Mouse (Mus musculus) limb, embryonic 12.5 days (tissue): Measurements from ENCODE around the gene B3gnt9. TPM values are rescaled to one million over a fixed set of nuclear protein-coding genes. Genes with fewer than 3 reads are reported as not detected.

ENCODE experiments used
- ATAC-seq: fragments of 200-750 bp; cut with Nextera tagmentation; 2 replicates; pipeline ENCODE4 v1.8.0; 2017; ENCODE audit warnings: low read depth, moderate TSS enrichment; ENCODE audit not compliant: insufficient number of reproducible peaks, insufficient read depth, low FRiP score, low TSS enrichment
- H3K27ac ChIP-seq: fragments of 300-500 bp; sonication (generic); 2 replicates; pipeline ENCODE4 v1.5.1; 2016; ENCODE audit warnings: mild to moderate bottlenecking, moderate library complexity
- H3K27me3 ChIP-seq: fragments of 300-500 bp; sonication (generic); 2 replicates; pipeline ENCODE4 v1.6.1; 2016; ENCODE audit warnings: mild to moderate bottlenecking, moderate library complexity
- H3K36me3 ChIP-seq: fragments of 300-500 bp; sonication (generic); 2 replicates; pipeline ENCODE4 v1.6.1; 2016; ENCODE audit warnings: mild to moderate bottlenecking, moderate library complexity
- H3K4me1 ChIP-seq: fragments of 300-500 bp; sonication (generic); replicated peaks from 2 replicates; pipeline ENCODE4 v1.6.1; 2016
- H3K4me2 ChIP-seq: fragments of 300-500 bp; sonication (generic); 2 replicates; pipeline ENCODE4 v1.6.1; 2016; ENCODE audit warnings: mild to moderate bottlenecking, moderate library complexity
- H3K4me3 ChIP-seq: fragments of 300-500 bp; sonication (generic); replicated peaks from 2 replicates; pipeline ENCODE4 v1.5.1; 2016; ENCODE audit warnings: mild to moderate bottlenecking
- H3K9ac ChIP-seq: fragments of 300-500 bp; sonication (generic); replicated peaks from 2 replicates; pipeline ENCODE4 v1.6.1; 2016; ENCODE audit warnings: mild to moderate bottlenecking, moderate library complexity
- H3K9me3 ChIP-seq: fragments of 300-500 bp; sonication (generic); 2 replicates; pipeline ENCODE4 v1.6.1; 2016; ENCODE audit warnings: mild to moderate bottlenecking, moderate library complexity
- WGBS: fragments of 180-500 bp; shearing (Covaris S2); methylation state at CpG from one replicate; pipeline ENCODE4 v1.1.7; 2016; 5-methylcytosine and 5-hydroxymethylcytosine counted together
- polyA plus RNA-seq: library from polyadenylated mRNA; unstranded; fragments of >200 nt; fragmentation: Nextera tagmentation; extraction: Ambion mirVana; gene quantifications from 2 replicates; pipeline ENCODE4 v1.2.1, GENCODE M21; 2016

The B3gnt9 gene
- polyA plus RNA-seq: 5.9 and 6.8 TPM in 2 replicates

DNA sequence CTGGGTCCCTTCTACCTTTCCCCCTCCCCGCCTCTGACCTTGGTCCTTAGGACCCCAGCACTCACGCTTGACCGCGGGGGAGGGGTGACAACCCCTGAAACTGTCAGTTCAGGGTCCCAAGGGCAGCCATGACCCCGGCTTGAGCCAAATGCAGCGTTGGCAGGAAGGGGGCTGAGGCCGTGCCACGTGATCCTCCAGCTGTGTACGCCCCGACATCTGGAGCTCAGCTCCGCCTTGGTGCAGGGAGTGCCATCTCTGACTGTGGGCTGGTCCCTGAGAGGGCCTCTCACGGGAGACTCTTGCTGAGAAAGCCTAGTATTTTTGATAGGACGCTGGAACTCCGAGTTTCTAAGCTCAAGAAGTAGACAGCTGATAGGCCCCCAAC lies at the start of gene B3gnt9:
Gene B3gnt9 (minus strand): TSS at position 188 of the 385 bp plus-strand sequence.
- Histone ChIP-seq H3K9ac (peak within 1 kb of the TSS; percentile 70), H3K9me3 (no peaks in the 10 kb centered on the region), H3K27ac (peak within 1 kb of the TSS; percentile 45; the same call in 1 of the 2 replicates), H3K4me3 (peak within 1 kb of the TSS; percentile 64), H3K36me3 (peaks cover 33% of the 10 kb centered on the region), H3K27me3 (peaks cover 51% of the 10 kb centered on the region), H3K4me2 (peak within 1 kb of the TSS; percentile 93), H3K4me1 (peaks cover 32% of the 10 kb centered on the region)
- ATAC-seq: peak; percentile 16
- 1% methylated on average over 14 of the region's 14 CpGs for WGBS

- Histone ChIP-seq H3K4me2 (no peak overlapping the region), H3K4me3 (no peak overlapping the region), H3K36me3 (peaks cover 83% of the 10 kb centered on the region), H3K27ac (no peak overlapping the region), H3K9me3 (no peaks in the 10 kb centered on the region), H3K27me3 (no peaks in the 10 kb centered on the region), H3K9ac (no peak overlapping the region), H3K4me1 (peaks cover 25% of the 10 kb centered on the region)
- no peak for ATAC-seq
- 87% methylated on average over 9 of the region's 9 CpGs for WGBS
These were observed 48.9 kb upstream of the B3gnt9 start for GRCm38 (mm10) chr8:105303874-105304273.

GRCm38 (mm10) chr8:105303396-105303795 lies 48.4 kb upstream of the B3gnt9 start:
- ATAC-seq: no peak
- Histone ChIP-seq H3K27ac (no peak overlapping the region), H3K36me3 (peaks cover 83% of the 10 kb centered on the region), H3K4me3 (no peak overlapping the region), H3K27me3 (no peaks in the 10 kb centered on the region), H3K9ac (no peak overlapping the region), H3K4me2 (no peak overlapping the region), H3K9me3 (no peaks in the 10 kb centered on the region), H3K4me1 (peaks cover 29% of the 10 kb centered on the region)
- 88% methylated on average over 8 of the region's 8 CpGs for WGBS

DNA sequence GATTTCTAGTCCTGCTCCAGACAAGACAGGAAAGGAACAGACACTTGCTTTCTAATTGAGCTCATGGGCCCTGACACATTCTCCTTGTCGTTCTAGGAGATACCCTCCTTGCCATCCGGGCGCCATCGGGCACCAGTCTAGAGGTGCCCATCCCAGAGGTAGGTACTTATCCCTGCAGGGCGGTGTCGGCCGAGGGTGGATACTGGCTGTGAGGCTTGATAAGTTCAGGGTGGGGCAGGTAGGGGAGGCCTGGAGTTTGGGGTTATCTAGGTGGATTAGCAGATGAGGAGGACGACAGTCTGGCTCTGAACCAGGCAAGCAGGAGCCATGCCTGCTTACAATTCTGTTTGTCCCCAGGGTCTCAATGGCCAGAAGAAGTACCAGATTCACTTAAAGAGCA lies 45.0 kb upstream of the B3gnt9 start:
- 90% methylated on average over 8 of the region's 8 CpGs for WGBS
- peaks cover 65% of the 10 kb centered on the region for H3K36me3 ChIP-seq

GRCm38 (mm10) chr8:105298351-105299252 lies 43.6 kb upstream of the B3gnt9 start:
- H3K9ac ChIP-seq: peak overlapping the region; percentile 86
- no peak for ATAC-seq
- peaks cover 18% of the 10 kb centered on the region for H3K4me1 ChIP-seq

More for the DNA sequence above, 45.0 kb upstream of the B3gnt9 start:
- Histone ChIP-seq H3K27me3 (peaks cover 5% of the 10 kb centered on the region; the same call in 1 of the 2 replicates), H3K27ac (no peak overlapping the region), H3K4me3 (no peak overlapping the region), H3K9me3 (no peaks in the 10 kb centered on the region), H3K4me1 (peaks cover 24% of the 10 kb centered on the region), H3K4me2 (no peak overlapping the region), H3K9ac (no peak overlapping the region)
- no peak for ATAC-seq

GRCm38 (mm10) chr8:105297511-105298192 lies 42.7 kb upstream of the B3gnt9 start, which contains the start of gene E2f4:
TSS of gene E2f4 (plus strand) at chr8:105297663.
- peak within 1 kb of the TSS; percentile 97 for H3K4me2 ChIP-seq
- WGBS: under 1% methylated on average over 58 of the region's 58 CpGs

More at GRCm38 (mm10) chr8:105298351-105299252, 43.6 kb upstream of the B3gnt9 start:
- Histone ChIP-seq H3K9me3 (no peaks in the 10 kb centered on the region), H3K27me3 (peaks cover 7% of the 10 kb centered on the region; the same call in 1 of the 2 replicates), H3K4me2 (peak overlapping the region; percentile 97), H3K4me3 (peak overlapping the region; percentile 98), H3K36me3 (peaks cover 51% of the 10 kb centered on the region), H3K27ac (no peak overlapping the region)
- WGBS: 57% methylated on average over 18 of the region's 18 CpGs

GRCm38 (mm10) chr8:105295895-105296573 lies 41.1 kb upstream of the B3gnt9 start, which contains the start of gene Exoc3l:
TSS of gene Exoc3l (minus strand) at chr8:105296101.
- peaks cover 26% of the 10 kb centered on the region for H3K36me3 ChIP-seq
- WGBS: 55% methylated on average over 11 of the region's 11 CpGs
- H3K9me3 ChIP-seq: no peaks in the 10 kb centered on the region
- H3K4me1 ChIP-seq: peaks cover 18% of the 10 kb centered on the region
- peak within 1 kb of the TSS; percentile 97 for H3K4me2 ChIP-seq
- ATAC-seq: no peak
- H3K9ac ChIP-seq: 0 out of 2 replicates have a peak within 1 kb of the TSS, but pooled peaks have one; percentile 27
- H3K4me3 ChIP-seq: 0 out of 2 replicates have a peak within 1 kb of the TSS, but pooled peaks have one; percentile 7
- no peak within 1 kb of the TSS for H3K27ac ChIP-seq
- H3K27me3 ChIP-seq: peaks cover 14% of the 10 kb centered on the region

More at GRCm38 (mm10) chr8:105297511-105298192, 42.7 kb upstream of the B3gnt9 start, which contains the start of gene E2f4:
- peaks cover 42% of the 10 kb centered on the region for H3K36me3 ChIP-seq
- peak within 1 kb of the TSS; percentile 62 for H3K27ac ChIP-seq
- peaks cover 14% of the 10 kb centered on the region for H3K27me3 ChIP-seq
- H3K9ac ChIP-seq: peak within 1 kb of the TSS; percentile 86
- ATAC-seq: peak; percentile 83
- H3K4me1 ChIP-seq: peaks cover 18% of the 10 kb centered on the region
- H3K4me3 ChIP-seq: peak within 1 kb of the TSS; percentile 98
- no peaks in the 10 kb centered on the region for H3K9me3 ChIP-seq

DNA sequence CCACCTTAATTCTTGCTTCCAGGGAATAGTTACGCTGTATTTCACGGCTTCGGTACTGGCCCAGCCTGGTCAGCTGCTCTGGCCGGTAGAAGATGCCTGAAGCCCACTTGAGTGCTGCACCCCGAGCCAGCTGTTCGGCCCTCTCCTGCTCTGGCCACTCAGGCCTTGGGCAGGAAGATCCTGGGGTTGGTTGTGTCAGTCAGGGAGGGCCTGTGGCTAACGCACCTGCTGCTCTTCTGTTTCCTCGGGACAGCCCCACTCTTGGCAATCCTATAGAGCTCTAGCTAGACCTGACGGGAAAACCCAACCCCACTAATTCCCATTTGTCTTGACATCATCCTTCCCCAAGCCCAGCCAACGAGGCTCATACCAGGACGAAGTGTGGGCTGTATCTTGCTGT lies 40.3 kb upstream of the B3gnt9 start:
- Histone ChIP-seq H3K27ac (no peak overlapping the region), H3K9ac (no peak overlapping the region), H3K4me2 (no peak overlapping the region), H3K27me3 (peaks cover 20% of the 10 kb centered on the region), H3K4me3 (0 out of 2 replicates have a peak overlapping the region, but pooled peaks have one; percentile 4), H3K9me3 (no peaks in the 10 kb centered on the region), H3K36me3 (peaks cover 18% of the 10 kb centered on the region), H3K4me1 (peaks cover 23% of the 10 kb centered on the region)
- no peak for ATAC-seq
- 73% methylated on average over 11 of the region's 11 CpGs for WGBS

GRCm38 (mm10) chr8:105294776-105295175 lies 39.8 kb upstream of the B3gnt9 start:
- Histone ChIP-seq H3K36me3 (peaks cover 13% of the 10 kb centered on the region), H3K4me3 (0 out of 2 replicates have a peak overlapping the region, but pooled peaks have one; percentile 4), H3K9ac (0 out of 2 replicates have a peak overlapping the region, but pooled peaks have one; percentile 18), H3K9me3 (no peaks in the 10 kb centered on the region), H3K27me3 (peaks cover 25% of the 10 kb centered on the region), H3K4me1 (peaks cover 28% of the 10 kb centered on the region), H3K27ac (no peak overlapping the region), H3K4me2 (no peak overlapping the region)
- 74% methylated on average over 9 of the region's 9 CpGs for WGBS
- ATAC-seq: no peak

GRCm38 (mm10) chr8:105293405-105293804 lies 38.5 kb upstream of the B3gnt9 start:
- no peak overlapping the region for H3K9ac ChIP-seq
- no peak overlapping the region for H3K4me2 ChIP-seq
- no peak for ATAC-seq
- H3K9me3 ChIP-seq: no peaks in the 10 kb centered on the region
- H3K36me3 ChIP-seq: peaks cover under 1% of the 10 kb centered on the region; the same call in 1 of the 2 replicates
- H3K27ac ChIP-seq: no peak overlapping the region
- H3K4me3 ChIP-seq: no peak overlapping the region
- peaks cover 29% of the 10 kb centered on the region for H3K4me1 ChIP-seq
- WGBS: 67% methylated on average over 19 of the region's 19 CpGs
- peaks cover 27% of the 10 kb centered on the region for H3K27me3 ChIP-seq
